Mouse (Mus musculus): ENCODE results near the gene Serping1. TPM values are rescaled to one million over a fixed set of nuclear protein-coding genes. Genes with fewer than 3 reads are reported as not detected.
"Not testable (repeated sequence)": the region's sequence is repeated elsewhere in the genome, so short reads cannot be mapped to it uniquely, and the experiment has no call there.

Gene Serping1
- polyA plus RNA-seq, 1 experiment from 2014 or later = 33.8 TPM

DNA sequence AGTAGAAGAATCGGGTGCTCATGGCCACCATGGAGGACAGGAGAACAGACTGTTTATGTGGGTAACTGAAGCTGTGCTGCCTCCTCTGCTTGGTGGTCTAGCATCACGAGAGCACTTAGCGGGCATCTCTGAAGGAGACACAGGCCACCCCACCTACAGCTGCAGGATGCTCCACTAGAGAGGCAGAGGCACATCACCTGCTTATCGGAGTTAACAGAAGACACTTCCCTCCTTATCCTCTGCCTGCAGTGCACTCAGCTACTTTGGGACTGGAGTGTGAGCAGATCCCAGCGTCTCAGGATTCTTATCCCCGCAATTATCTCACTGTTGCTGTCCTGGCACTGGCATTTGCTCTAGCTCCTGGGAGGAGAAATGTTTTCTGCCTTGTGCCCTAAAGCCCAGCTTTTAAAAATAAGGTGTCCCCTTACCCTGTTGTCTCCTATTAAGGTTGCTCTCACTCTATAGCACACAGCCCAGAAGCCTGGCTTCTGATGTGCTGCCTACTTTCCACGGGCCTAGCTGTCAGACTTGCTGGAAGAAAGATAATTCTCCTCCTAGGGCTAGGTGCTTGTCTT lies 39.8 kb downstream of the Serping1 start:
- Histone ChIP-seq H3K27ac (no peak overlapping the region), H3K4me3 (peak overlapping the region; percentile 43), H3K36me3 (peaks cover 6% of the 10 kb centered on the region; the same call in 1 of the 2 replicates), H3K9me3 (no peaks in the 10 kb centered on the region), H3K27me3 (replicated peaks) (no peaks in the 10 kb centered on the region), H3K4me2 (replicated peaks) (peak overlapping the region; percentile 58), H3K9ac (peak overlapping the region; percentile 70), H3K4me1 (peaks cover 55% of the 10 kb centered on the region)
- 27% methylated on average over 7 of the region's 7 CpGs for WGBS
- ATAC-seq (ENCODE audit: low FRiP score, low read depth) = no peak

DNA sequence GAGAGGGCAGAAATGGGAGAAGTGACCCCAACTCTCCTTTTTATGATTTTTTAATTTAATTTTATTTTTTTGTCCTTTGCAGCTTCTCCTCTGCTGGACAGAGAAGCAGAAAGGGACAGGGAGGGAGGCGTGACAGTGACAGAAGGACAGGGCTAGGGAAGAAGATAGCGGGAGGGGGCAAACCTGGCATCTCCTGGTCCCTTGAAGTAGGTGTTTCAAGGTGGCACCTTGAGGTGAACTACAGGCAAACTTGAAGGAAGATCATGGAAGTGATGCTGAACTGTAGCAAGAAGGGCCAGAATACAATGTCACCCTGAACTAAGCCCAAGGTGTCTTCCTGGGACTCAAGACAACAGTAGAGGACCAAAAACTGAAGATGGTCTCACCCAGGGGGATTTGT lies 40.3 kb downstream of the Serping1 start:
- no peak for ATAC-seq (ENCODE audit: low FRiP score, low read depth)
- WGBS = 2% methylated on average over 2 of the region's 2 CpGs
- Histone ChIP-seq H3K9me3 (no peaks in the 10 kb centered on the region), H3K4me2 (replicated peaks) (peak overlapping the region; percentile 58), H3K9ac (peak overlapping the region; percentile 70), H3K27me3 (replicated peaks) (no peaks in the 10 kb centered on the region), H3K4me3 (peak overlapping the region; percentile 43), H3K4me1 (peaks cover 50% of the 10 kb centered on the region), H3K27ac (no peak overlapping the region), H3K36me3 (peaks cover under 1% of the 10 kb centered on the region; the same call in 1 of the 2 replicates)

DNA sequence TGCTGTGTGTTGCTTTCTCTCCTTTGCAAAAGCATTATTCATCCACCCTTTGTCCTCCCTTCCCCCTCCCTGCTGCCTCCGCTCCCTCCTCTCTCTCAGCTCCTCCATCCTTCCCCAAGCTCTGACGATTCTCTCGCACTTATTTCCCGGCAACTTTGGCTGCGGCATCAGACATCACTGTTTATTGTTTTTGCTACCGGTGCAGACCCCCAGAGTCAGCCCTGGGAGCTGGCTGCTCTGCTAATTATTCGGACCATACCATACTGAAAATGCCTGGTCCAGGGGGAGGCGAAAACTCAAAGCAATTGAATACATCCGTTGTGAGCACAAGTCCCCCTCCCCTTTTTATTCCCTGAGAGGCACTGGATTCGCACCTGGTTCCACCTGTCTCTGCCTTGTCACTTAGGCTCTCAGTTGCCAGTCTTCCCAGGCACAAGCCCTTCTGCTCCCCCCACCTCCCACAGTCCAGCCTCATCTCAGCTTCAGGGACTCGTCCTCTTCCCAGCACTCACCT lies 40.8 kb downstream of the Serping1 start:
- under 1% methylated on average over 11 of the region's 11 CpGs for WGBS

DNA sequence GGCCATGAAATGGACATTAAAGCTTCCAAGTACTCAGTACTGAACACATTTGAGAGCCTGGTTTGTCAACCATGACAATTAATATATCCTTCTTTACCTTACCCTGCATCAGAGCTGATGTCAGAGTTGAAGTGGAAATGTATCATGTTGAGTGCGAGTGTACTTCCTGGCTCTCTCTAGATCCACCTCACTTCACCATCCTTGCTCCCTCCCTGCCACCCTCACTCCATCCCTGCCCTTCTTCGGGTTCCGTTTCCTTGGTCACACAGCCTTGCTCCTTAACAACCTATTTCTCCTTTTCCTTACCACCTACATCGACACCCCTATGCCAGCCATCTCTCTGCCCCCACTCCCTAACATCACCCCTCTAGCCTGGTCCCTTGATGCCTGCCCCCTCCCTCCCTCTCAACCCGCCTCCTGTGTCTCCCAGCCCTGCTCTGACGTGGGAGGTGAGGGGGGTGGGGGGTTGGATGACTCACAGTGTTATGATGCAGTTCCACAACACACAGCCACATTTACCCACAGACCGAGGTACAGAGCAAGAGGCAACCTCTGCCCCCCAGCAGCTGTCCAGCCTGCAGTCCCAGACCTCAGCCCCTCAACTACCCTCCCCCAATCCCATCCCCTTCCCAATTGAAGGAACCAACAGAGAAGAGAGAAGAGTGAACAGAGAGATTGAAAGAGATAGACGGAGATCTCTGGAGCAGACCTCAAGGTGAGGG lies 41.5 kb downstream of the Serping1 start, which contains the start of gene Ypel4:
TSS of gene Ypel4 (plus strand) at position 480 of the 722 bp plus-strand sequence.
- H3K9me3 ChIP-seq = no peaks in the 10 kb centered on the region
- H3K4me1 ChIP-seq = peaks cover 40% of the 10 kb centered on the region
- H3K36me3 ChIP-seq = no peaks in the 10 kb centered on the region
- peak within 1 kb of the TSS; percentile 28 for H3K27ac ChIP-seq
- H3K9ac ChIP-seq = peak within 1 kb of the TSS; percentile 70
- peak; percentile 66 for ATAC-seq (ENCODE audit: low FRiP score, low read depth)
- WGBS = 3% methylated on average over 8 of the region's 8 CpGs
- H3K4me3 ChIP-seq = peak within 1 kb of the TSS; percentile 43
- H3K27me3 ChIP-seq (replicated peaks) = no peaks in the 10 kb centered on the region
- peak within 1 kb of the TSS; percentile 58 for H3K4me2 ChIP-seq (replicated peaks)

More for the DNA sequence above, 40.8 kb downstream of the Serping1 start:
- Histone ChIP-seq H3K4me3 (peak overlapping the region; percentile 43), H3K27me3 (replicated peaks) (no peaks in the 10 kb centered on the region), H3K9me3 (no peaks in the 10 kb centered on the region), H3K27ac (peak overlapping the region; percentile 28), H3K4me2 (replicated peaks) (peak overlapping the region; percentile 58), H3K4me1 (peaks cover 47% of the 10 kb centered on the region), H3K36me3 (no peaks in the 10 kb centered on the region), H3K9ac (peak overlapping the region; percentile 70)
- ATAC-seq (ENCODE audit: low FRiP score, low read depth) = peak; percentile 57

DNA sequence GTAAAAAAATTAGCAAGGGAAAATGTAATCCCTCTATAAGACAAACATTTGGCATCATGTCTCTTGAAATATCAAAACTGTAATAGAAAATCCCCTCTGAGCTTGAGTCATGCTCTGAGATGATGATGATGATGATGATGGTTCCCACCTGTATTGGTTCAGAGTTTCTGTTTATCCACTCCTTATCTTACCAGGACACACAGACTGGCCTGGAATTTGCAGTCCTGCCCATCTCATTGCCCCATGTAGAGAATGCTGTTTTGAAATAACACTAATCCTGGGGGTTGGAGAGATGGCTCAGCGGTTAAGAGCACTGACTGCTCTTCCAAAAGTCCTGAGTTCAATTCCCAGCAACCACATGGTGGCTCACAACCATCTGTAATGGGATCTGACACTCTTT lies 42.9 kb downstream of the Serping1 start:
- Histone ChIP-seq H3K9me3 (no peaks in the 10 kb centered on the region), H3K36me3 (no peaks in the 10 kb centered on the region), H3K4me1 (peaks cover 26% of the 10 kb centered on the region), H3K4me2 (replicated peaks) (no peak overlapping the region), H3K27me3 (replicated peaks) (no peaks in the 10 kb centered on the region), H3K27ac (no peak overlapping the region), H3K4me3 (no peak overlapping the region), H3K9ac (no peak overlapping the region)
- WGBS = 65% methylated on average over 1 of the region's 1 CpGs
- ATAC-seq (ENCODE audit: low FRiP score, low read depth) = no peak

DNA sequence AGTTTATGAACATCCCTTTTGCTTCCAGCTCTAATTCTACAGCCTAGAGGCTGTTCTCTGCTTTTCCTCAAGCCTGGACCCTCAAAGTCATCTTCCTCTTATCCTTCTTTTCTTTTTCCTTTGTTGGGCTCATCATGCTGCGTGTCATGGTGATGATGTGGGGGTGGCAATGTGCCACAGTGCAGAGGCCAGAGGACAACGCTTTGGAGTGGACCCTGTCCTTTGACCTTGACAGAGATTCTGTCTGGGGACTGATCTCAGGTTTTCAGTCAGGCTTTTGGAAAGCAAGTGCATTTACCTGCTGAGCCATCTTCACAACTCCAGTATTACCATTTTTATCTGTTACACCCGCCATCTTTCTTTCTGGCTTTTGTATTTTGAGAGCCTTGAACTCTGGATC lies 44.0 kb downstream of the Serping1 start:
- H3K4me2 ChIP-seq (replicated peaks) = no peak overlapping the region
- H3K27me3 ChIP-seq (replicated peaks) = no peaks in the 10 kb centered on the region
- no peak for ATAC-seq (ENCODE audit: low FRiP score, low read depth)
- H3K36me3 ChIP-seq = no peaks in the 10 kb centered on the region
- H3K27ac ChIP-seq = no peak overlapping the region
- H3K4me1 ChIP-seq = peaks cover 19% of the 10 kb centered on the region
- WGBS = 84% methylated on average over 3 of the region's 3 CpGs
- no peak overlapping the region for H3K4me3 ChIP-seq
- H3K9ac ChIP-seq = no peak overlapping the region
- H3K9me3 ChIP-seq = no peaks in the 10 kb centered on the region

DNA sequence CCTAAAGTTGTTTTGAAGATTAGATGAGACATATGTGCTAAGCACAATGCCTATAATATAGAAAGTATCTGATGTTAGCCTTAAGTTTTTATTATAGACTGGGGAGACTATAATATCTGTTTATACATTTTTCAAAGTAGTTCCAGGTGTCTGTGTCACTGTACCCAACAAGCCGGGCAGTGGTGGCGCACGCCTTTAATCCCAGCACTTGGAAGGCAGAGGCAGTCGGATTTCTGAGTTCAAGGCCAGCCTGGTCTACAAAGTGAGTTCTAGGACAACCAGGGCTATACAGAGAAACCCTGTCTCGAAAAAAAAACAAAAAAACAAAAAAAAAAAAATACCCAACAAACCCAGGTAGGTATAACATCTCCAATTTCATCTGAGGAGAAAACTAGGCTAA lies 47.1 kb downstream of the Serping1 start:
- ATAC-seq (ENCODE audit: low FRiP score, low read depth); H3K4me2 ChIP-seq (replicated peaks); H3K27ac ChIP-seq; H3K4me3 ChIP-seq; H3K9ac ChIP-seq; H3K9me3 ChIP-seq; H3K27me3 ChIP-seq (replicated peaks): not testable (repeated sequence)
- peaks cover 20% of the 10 kb centered on the region for H3K4me1 ChIP-seq
- peaks cover 17% of the 10 kb centered on the region for H3K36me3 ChIP-seq
- 85% methylated on average over 5 of the region's 5 CpGs for WGBS

DNA sequence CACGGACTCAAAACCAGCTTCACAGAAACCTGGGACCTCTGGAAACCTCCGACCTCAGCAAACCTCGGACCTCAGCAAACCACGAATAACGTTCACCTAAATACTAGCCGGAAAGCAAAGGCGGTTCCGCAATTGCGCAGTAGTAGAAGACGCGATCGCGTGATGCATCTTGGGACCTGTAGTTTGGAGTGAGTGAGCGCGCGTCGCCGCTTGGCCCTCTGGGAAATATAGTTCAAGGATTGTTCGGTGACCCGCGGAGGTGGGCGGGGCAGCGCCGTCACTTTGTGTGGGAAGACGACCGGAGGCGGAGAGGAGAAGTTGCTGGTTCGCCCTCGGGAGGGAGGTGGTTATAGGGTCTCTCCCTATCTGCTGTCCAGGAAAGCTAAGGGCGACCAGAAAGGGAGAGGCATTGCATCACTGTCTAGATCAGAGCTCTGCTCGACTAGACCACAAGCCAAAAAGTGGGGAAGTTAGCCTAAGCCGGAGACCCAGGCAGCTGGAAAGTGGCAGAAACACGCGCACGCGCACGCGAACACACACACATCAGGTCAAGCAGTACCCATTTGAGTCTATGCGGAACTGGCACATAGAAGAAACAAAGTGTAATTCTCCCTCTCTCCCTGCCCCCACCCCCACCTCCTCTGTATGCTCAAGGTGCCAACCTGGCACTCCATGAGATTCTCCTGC lies 47.9 kb downstream of the Serping1 start, which contains the start of gene Clp1:
TSS of gene Clp1 (minus strand) at position 179 of the 687 bp plus-strand sequence.
- H3K36me3 ChIP-seq = peaks cover 20% of the 10 kb centered on the region
- no peaks in the 10 kb centered on the region for H3K9me3 ChIP-seq
- H3K27me3 ChIP-seq (replicated peaks) = no peaks in the 10 kb centered on the region
- H3K9ac ChIP-seq = peak within 1 kb of the TSS; percentile 62
- H3K4me3 ChIP-seq = peak within 1 kb of the TSS; percentile 59
- ATAC-seq (ENCODE audit: low FRiP score, low read depth) = peak; percentile 96
- WGBS = under 1% methylated on average over 39 of the region's 39 CpGs
- H3K4me1 ChIP-seq = peaks cover 20% of the 10 kb centered on the region
- H3K27ac ChIP-seq = no peak within 1 kb of the TSS; the same call in 1 of the 2 replicates
- peak within 1 kb of the TSS; percentile 79 for H3K4me2 ChIP-seq (replicated peaks)

DNA sequence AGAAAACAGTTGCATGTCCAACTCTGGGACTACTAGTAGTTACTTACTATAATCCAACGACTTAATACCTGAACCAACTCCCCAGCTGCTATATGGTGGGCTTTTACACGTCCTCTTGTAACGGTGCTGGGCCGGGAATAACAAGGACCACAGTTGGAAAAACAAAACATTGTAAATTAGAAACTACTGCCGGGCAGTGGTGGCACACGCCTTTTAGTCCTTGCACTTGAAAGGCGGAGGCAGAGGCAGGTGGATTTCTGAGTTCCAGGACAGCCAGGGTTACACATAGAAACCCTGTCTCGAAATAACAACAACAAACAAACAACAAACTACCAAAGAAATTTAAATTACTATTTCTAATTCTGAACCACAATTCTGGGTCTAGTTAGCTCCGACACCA lies 48.5 kb downstream of the Serping1 start:
- Histone ChIP-seq H3K9ac (peak overlapping the region; percentile 62), H3K4me3 (peak overlapping the region; percentile 59), H3K4me1 (peaks cover 20% of the 10 kb centered on the region), H3K36me3 (peaks cover 21% of the 10 kb centered on the region), H3K27ac (no peak overlapping the region), H3K9me3 (no peaks in the 10 kb centered on the region), H3K27me3 (replicated peaks) (no peaks in the 10 kb centered on the region), H3K4me2 (replicated peaks) (peak overlapping the region; percentile 79)
- ATAC-seq (ENCODE audit: low FRiP score, low read depth) = peak; percentile 22
- 3% methylated on average over 9 of the region's 9 CpGs for WGBS

DNA sequence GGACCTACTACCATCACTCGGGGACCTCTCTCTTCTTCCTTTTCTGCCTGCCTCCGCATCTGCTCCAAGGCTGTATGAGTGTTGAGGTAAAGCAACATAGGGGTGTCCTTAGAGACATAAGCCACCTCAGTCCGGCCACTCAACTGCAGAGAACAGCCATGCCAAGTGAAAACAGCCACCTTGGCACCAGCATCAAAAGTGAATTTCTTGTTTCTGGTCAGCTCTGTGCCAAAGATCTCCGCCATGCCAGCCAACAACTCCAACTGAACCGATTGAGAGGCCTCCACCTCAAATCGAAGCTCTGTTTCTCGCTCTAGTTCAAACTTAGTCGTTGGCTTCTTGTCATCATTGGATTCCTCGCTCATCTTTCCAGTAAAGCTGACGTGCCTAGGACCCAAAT lies 49.5 kb downstream of the Serping1 start:
- H3K9me3 ChIP-seq = no peaks in the 10 kb centered on the region
- H3K4me3 ChIP-seq = 0 out of 2 replicates have a peak overlapping the region, but pooled peaks have one; percentile 3
- no peaks in the 10 kb centered on the region for H3K27me3 ChIP-seq (replicated peaks)
- 93% methylated on average over 10 of the region's 10 CpGs for WGBS
- no peak for ATAC-seq (ENCODE audit: low FRiP score, low read depth)
- peak overlapping the region; percentile 79 for H3K4me2 ChIP-seq (replicated peaks)
- H3K27ac ChIP-seq = no peak overlapping the region
- H3K9ac ChIP-seq = no peak overlapping the region
- H3K36me3 ChIP-seq = peaks cover 24% of the 10 kb centered on the region
- peaks cover 20% of the 10 kb centered on the region for H3K4me1 ChIP-seq

DNA sequence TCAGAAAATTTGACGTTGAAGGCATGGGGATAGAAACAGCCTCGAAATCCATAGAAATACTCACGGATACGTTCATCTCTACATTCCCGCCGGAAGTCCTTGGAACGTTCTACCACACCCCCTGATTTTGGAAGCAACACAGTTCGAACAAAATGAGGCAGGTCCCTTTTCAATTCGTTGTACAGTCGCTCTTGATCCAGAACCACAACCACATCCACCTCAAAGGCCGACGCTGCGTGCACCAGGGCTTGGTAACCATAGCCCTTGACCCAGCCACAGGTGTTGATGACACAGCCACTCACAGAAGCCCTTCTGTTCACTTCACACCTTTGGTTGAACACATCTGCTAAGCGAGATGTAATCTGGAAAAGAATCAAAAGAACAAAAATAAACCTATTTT lies 51.4 kb downstream of the Serping1 start:
- 95% methylated on average over 14 of the region's 14 CpGs for WGBS
- ATAC-seq (ENCODE audit: low FRiP score, low read depth) = no peak
- Histone ChIP-seq H3K36me3 (peaks cover 24% of the 10 kb centered on the region), H3K27me3 (replicated peaks) (no peaks in the 10 kb centered on the region), H3K4me3 (no peak overlapping the region), H3K4me1 (peaks cover 20% of the 10 kb centered on the region), H3K27ac (no peak overlapping the region), H3K9ac (no peak overlapping the region), H3K9me3 (no peaks in the 10 kb centered on the region), H3K4me2 (replicated peaks) (no peak overlapping the region)

DNA sequence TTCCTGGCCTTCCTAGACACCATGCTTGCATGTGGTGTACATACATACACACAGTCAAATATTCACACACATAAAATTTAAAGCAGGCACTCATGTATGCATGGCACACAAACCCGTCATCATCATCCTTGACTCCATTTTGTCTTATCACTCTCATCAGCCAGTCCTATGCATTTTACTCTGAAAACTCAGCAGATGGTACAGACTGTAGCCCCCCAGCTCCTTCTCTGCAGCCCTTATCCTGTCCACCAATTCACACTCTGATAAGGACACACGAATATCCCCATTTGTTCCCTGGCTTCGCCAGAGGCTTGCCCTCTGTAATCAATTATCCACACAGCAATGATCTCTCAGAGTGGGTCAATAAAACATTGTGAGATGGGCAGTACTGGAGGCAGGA lies 54.1 kb downstream of the Serping1 start:
- no peak overlapping the region for H3K4me2 ChIP-seq (replicated peaks)
- no peaks in the 10 kb centered on the region for H3K27me3 ChIP-seq (replicated peaks)
- ATAC-seq (ENCODE audit: low FRiP score, low read depth) = no peak
- H3K4me3 ChIP-seq = no peak overlapping the region
- WGBS = 67% methylated on average over 3 of the region's 3 CpGs
- no peak overlapping the region for H3K9ac ChIP-seq
- H3K36me3 ChIP-seq = peaks cover 24% of the 10 kb centered on the region
- H3K9me3 ChIP-seq = no peaks in the 10 kb centered on the region
- no peak overlapping the region for H3K27ac ChIP-seq
- H3K4me1 ChIP-seq = peaks cover 18% of the 10 kb centered on the region
